Mouse (Mus musculus) liver, adult 2 months (tissue): Measurements from ENCODE around the gene Smarca5. TPM values are rescaled to one million over a fixed set of nuclear protein-coding genes. Genes with fewer than 3 reads are reported as not detected.

ENCODE experiments used
- DNase-seq: peaks from one replicate; pipeline ENCODE4 v3.0.0-alpha.2; 2011; ENCODE audit warnings: low read depth, low spot score; ENCODE audit errors: extremely low read depth
- H3K27ac ChIP-seq: fragments of 200-500 bp; replicated peaks from 2 replicates; pipeline ENCODE4 v1.5.1; 2012; ENCODE audit warnings: low read depth, mild to moderate bottlenecking, control low read depth, inconsistent platforms, low read length; ENCODE audit not compliant: insufficient read depth
- H3K27me3 ChIP-seq: fragments of 200-500 bp; 2 replicates; pipeline ENCODE4 v1.6.1; 2012; ENCODE audit warnings: mild to moderate bottlenecking, moderate library complexity, low read length, inconsistent platforms; ENCODE audit not compliant: control insufficient read depth, insufficient read depth
- H3K36me3 ChIP-seq: fragments of 200-500 bp; 2 replicates; pipeline ENCODE4 v1.6.1; 2012; ENCODE audit warnings: low read length, inconsistent platforms; ENCODE audit not compliant: control insufficient read depth, insufficient read depth
- H3K4me1 ChIP-seq: fragments of 200-500 bp; 2 replicates; pipeline ENCODE4 v1.6.1; 2011; ENCODE audit warnings: low read length; ENCODE audit not compliant: control insufficient read depth, insufficient read depth
- H3K4me3 ChIP-seq: fragments of 200-500 bp; 2 replicates; pipeline ENCODE4 v1.5.1; 2011; ENCODE audit warnings: low read depth, mild to moderate bottlenecking, control low read depth, low read length, moderate library complexity; ENCODE audit not compliant: insufficient read depth
- H3K79me2 ChIP-seq: fragments of 200-500 bp; 2 replicates; pipeline ENCODE4 v1.6.1; 2012; ENCODE audit warnings: inconsistent platforms, mild to moderate bottlenecking, low read length, moderate library complexity; ENCODE audit not compliant: control insufficient read depth, insufficient read depth
- H3K9ac ChIP-seq: fragments of 200-500 bp; 2 replicates; pipeline ENCODE4 v1.6.1; 2012; ENCODE audit warnings: low read depth, mild to moderate bottlenecking, control low read depth, inconsistent platforms, low read length
- CTCF ChIP-seq: fragments of 200-500 bp; IDR thresholded peaks from 2 replicates; pipeline ENCODE4 v1.5.1; 2011; ENCODE audit warnings: low read depth, low read length, control low read depth
- POLR2A ChIP-seq: fragments of 200-500 bp; IDR thresholded peaks from 2 replicates; pipeline ENCODE4 v1.6.1; 2011; ENCODE audit warnings: low read length, control low read depth; ENCODE audit not compliant: insufficient read depth; ENCODE audit errors: extremely low read depth
- WGBS: fragments of 180-500 bp; shearing (Covaris S2); methylation state at CpG from one replicate; pipeline ENCODE4 v1.1.7; 2018; 5-methylcytosine and 5-hydroxymethylcytosine counted together
- polyA plus RNA-seq: library from polyadenylated mRNA; depleted of rRNA; stranded (reverse); fragments of >200 nt; gene quantifications from 2 replicates; pipeline ENCODE4 v1.2.3, GENCODE M21; 2012
- total RNA-seq: library from RNA; depleted of rRNA; stranded (reverse); fragments of >200 nt; gene quantifications from 2 replicates; pipeline ENCODE4 v1.2.3, GENCODE M21; 2014

Smarca5 gene
- total and polyA plus RNA-seq, 2 experiments = 3.4 to 18.6 TPM

DNA sequence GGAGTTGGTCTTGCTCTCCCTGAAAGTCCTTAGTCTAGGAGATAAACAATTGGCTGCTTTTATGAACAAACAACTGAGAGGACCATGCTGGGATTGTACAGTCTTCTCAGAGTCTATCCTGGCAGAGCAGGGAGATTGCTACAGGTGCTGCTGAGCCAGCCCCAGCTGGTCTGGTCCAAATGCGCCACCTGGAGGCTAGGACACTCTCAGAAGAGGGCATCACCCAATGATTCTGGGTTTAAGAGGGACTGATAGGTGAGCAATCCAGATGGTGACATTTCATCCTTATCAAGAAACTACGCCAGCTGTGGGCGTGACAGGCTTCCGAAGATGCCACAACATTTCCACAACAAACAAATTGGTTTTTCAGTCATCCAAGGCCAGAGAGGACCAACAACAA, 51.2 kb downstream of the Smarca5 start:
- WGBS = 31% methylated on average over 4 of the region's 4 CpGs
- Histone ChIP-seq H3K4me3 (no peak overlapping the region), H3K27ac (no peak overlapping the region), H3K9ac (no peak overlapping the region), H3K79me2 (no peaks in the 10 kb centered on the region), H3K36me3 (no peaks in the 10 kb centered on the region), H3K27me3 (no peaks in the 10 kb centered on the region), H3K4me1 (no peaks in the 10 kb centered on the region)
- peak; percentile 84 for TF ChIP-seq CTCF
- TF ChIP-seq POLR2A = no peak
- peak; percentile 27 for DNase-seq

GRCm38 (mm10) chr8:80683756-80684335, 55.5 kb downstream of the Smarca5 start:
- no peak overlapping the region for H3K9ac ChIP-seq
- no peaks in the 10 kb centered on the region for H3K27me3 ChIP-seq
- H3K79me2 ChIP-seq = no peaks in the 10 kb centered on the region
- DNase-seq = no peak
- 44% methylated on average over 5 of the region's 5 CpGs for WGBS
- H3K4me1 ChIP-seq = no peaks in the 10 kb centered on the region
- TF ChIP-seq POLR2A = no peak
- TF ChIP-seq CTCF = no peak
- no peaks in the 10 kb centered on the region for H3K36me3 ChIP-seq
- no peak overlapping the region for H3K27ac ChIP-seq
- no peak overlapping the region for H3K4me3 ChIP-seq

DNA sequence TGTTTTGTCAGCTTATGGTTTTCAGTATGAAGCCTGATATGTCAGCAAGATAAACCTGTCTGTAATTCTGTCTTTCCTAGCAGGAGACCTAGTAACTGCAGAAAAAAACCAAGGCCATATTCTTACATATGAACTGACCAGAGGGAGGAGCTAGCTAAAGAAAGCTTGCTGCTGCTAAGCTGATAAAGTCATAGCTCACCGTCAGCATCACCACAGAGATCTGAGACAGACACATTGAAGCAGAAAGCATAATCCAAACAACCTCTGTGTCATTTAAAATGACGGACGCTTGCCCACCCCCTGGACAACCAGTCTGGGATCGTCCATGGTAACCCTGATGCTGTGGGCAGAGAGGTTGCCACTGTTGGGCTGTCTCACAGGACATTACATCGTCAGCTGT, 56.7 kb downstream of the Smarca5 start:
- no peak for DNase-seq
- Histone ChIP-seq H3K9ac (no peak overlapping the region), H3K27me3 (no peaks in the 10 kb centered on the region), H3K4me3 (no peak overlapping the region), H3K27ac (no peak overlapping the region), H3K36me3 (no peaks in the 10 kb centered on the region), H3K4me1 (no peaks in the 10 kb centered on the region), H3K79me2 (no peaks in the 10 kb centered on the region)
- TF ChIP-seq CTCF (no peak), POLR2A (no peak)
- WGBS = 82% methylated on average over 5 of the region's 5 CpGs

DNA sequence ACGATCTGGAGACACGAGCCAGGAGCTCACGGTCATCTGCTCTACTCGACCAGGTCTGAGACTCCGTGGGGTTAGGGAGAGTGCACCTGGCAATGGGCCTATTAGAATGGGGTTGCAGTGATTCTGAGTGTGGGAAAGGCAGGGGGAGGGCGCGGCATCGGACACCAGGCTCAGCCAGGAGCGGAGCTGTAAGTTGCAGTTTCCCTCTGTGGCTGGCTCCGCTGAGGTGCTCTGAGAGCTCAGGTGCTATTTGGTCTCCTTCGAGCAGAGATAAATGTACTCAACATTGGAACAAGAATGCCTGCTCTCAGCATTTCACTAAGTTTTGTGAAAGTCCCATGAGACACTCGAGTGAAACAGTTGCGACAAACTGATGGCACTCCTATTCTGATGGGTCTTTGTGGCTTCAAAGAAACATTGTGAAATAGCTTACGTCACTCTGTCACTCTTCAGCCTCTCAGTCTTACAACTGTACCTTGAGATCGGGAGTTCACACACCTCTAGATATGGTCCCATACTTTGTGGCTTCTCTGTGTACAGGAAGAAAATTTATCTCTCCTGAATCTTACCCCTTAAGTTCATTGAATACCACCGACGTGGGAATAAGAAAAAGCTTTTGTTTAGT, 69.9 kb downstream of the Smarca5 start:
- Histone ChIP-seq H3K27me3 (no peaks in the 10 kb centered on the region), H3K9ac (peak overlapping the region; percentile 29; the same call in 1 of the 2 replicates), H3K27ac (no peak overlapping the region), H3K36me3 (no peaks in the 10 kb centered on the region), H3K4me1 (no peaks in the 10 kb centered on the region), H3K79me2 (no peaks in the 10 kb centered on the region), H3K4me3 (peak overlapping the region; percentile 33; the same call in 1 of the 2 replicates)
- DNase-seq = no peak
- TF ChIP-seq CTCF = no peak
- TF ChIP-seq POLR2A = no peak
- 58% methylated on average over 17 of the region's 17 CpGs for WGBS

GRCm38 (mm10) chr8:80663476-80663875, 75.8 kb downstream of the Smarca5 start:
- no peaks in the 10 kb centered on the region for H3K4me1 ChIP-seq
- H3K27ac ChIP-seq = no peak overlapping the region
- H3K79me2 ChIP-seq = no peaks in the 10 kb centered on the region
- H3K4me3 ChIP-seq = no peak overlapping the region
- WGBS = 73% methylated on average over 3 of the region's 3 CpGs
- DNase-seq = no peak
- H3K9ac ChIP-seq = no peak overlapping the region
- H3K36me3 ChIP-seq = no peaks in the 10 kb centered on the region
- H3K27me3 ChIP-seq = no peaks in the 10 kb centered on the region
- TF ChIP-seq CTCF (no peak), POLR2A (no peak)

DNA sequence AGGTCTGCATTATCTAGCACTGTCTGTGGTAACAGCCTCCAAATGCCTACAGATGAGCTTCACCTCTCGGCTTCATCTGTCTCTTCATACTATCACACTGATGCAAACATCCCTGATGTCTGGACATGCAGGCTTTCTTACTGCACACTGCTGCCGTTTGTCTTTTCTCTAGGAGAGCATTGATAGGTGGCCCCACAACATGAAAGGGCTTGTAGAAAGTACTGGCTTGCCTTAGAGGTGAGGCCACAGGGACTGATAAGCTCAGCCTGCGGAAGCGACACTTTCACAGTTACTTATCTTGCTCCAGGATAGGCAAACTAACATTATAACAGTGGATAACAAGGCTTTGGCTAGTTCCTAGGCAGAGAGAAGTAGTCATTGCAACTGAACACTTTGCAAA, 78.2 kb downstream of the Smarca5 start:
- H3K36me3 ChIP-seq = no peaks in the 10 kb centered on the region
- H3K27me3 ChIP-seq = no peaks in the 10 kb centered on the region
- DNase-seq = no peak
- no peak overlapping the region for H3K9ac ChIP-seq
- TF ChIP-seq CTCF = no peak
- no peak for TF ChIP-seq POLR2A
- no peak overlapping the region for H3K4me3 ChIP-seq
- no peak overlapping the region for H3K27ac ChIP-seq
- WGBS = 42% methylated on average over 4 of the region's 4 CpGs
- H3K4me1 ChIP-seq = no peaks in the 10 kb centered on the region
- no peaks in the 10 kb centered on the region for H3K79me2 ChIP-seq
